Mouse (Mus musculus) midbrain, embryonic 13.5 days (tissue): ENCODE measurements at regions not wholly inside any gene's neighbourhood (a gene's known extent, or its start where the extent isn't known, plus 50 kb on each side); places are given as distances from the start of the nearest gene placed in this dataset.
"Not testable (repeated sequence)": the region's sequence is repeated elsewhere in the genome, so short reads cannot be mapped to it uniquely, and the experiment has no call there.

Source experiments
- ATAC-seq: fragments of 200-750 bp; cut with Nextera tagmentation; 2 replicates; pipeline ENCODE4 v1.8.0; 2017; ENCODE audit warnings: mild to moderate bottlenecking, moderate TSS enrichment, moderate library complexity
- H3K27ac ChIP-seq: fragments of 300-500 bp; sonication (generic); 2 replicates; pipeline ENCODE4 v1.5.1; 2015; ENCODE audit warnings: inconsistent platforms, mild to moderate bottlenecking, moderate library complexity
- H3K27me3 ChIP-seq: fragments of 300-500 bp; sonication (generic); 2 replicates; pipeline ENCODE4 v1.6.1; 2015; ENCODE audit warnings: mild to moderate bottlenecking, inconsistent platforms
- H3K36me3 ChIP-seq: fragments of 300-500 bp; sonication (generic); 2 replicates; pipeline ENCODE4 v1.6.1; 2015; ENCODE audit warnings: mild to moderate bottlenecking, inconsistent platforms
- H3K4me1 ChIP-seq: fragments of 300-500 bp; sonication (generic); replicated peaks from 2 replicates; pipeline ENCODE4 v1.6.1; 2015; ENCODE audit warnings: inconsistent platforms
- H3K4me2 ChIP-seq: fragments of 300-500 bp; sonication (generic); replicated peaks from 2 replicates; pipeline ENCODE4 v1.6.1; 2015; ENCODE audit warnings: moderate library complexity, mild to moderate bottlenecking, inconsistent platforms
- H3K4me3 ChIP-seq: fragments of 300-500 bp; sonication (generic); replicated peaks from 2 replicates; pipeline ENCODE4 v1.5.1; 2015; ENCODE audit warnings: mild to moderate bottlenecking, inconsistent platforms
- H3K9ac ChIP-seq: fragments of 300-500 bp; sonication (generic); replicated peaks from 2 replicates; pipeline ENCODE4 v1.6.1; 2015; ENCODE audit warnings: mild to moderate bottlenecking, inconsistent platforms
- H3K9me3 ChIP-seq: fragments of 300-500 bp; sonication (generic); 2 replicates; pipeline ENCODE4 v1.6.1; 2016; ENCODE audit warnings: mild to moderate bottlenecking, inconsistent platforms
- WGBS: fragments of 180-500 bp; shearing (Covaris S2); methylation state at CpG from one replicate; pipeline ENCODE4 v1.1.7; 2015; 5-methylcytosine and 5-hydroxymethylcytosine counted together

DNA sequence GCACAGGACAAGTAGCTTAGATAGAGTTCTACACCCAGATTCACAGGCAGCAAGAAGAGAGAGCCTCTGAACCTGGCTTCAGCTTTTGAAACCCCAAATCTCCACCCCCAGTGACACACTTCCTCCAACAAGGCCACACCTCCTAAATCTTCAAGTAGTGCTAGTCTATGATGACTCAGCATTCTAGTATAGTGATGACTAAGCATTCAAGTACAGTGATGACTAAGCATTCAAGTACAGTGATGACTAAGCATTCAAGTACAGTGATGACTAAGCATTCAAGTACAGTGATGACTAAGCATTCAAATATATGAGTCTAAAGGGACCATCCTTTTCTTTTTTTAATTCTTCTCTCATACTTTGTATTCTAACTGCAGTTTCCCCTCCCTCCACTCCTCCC, 225.8 kb downstream of the Diras2 start:
- not testable (repeated sequence) for H3K4me2 ChIP-seq, H3K4me3 ChIP-seq, H3K4me1 ChIP-seq, H3K27me3 ChIP-seq, H3K27ac ChIP-seq, H3K9ac ChIP-seq, H3K9me3 ChIP-seq, ATAC-seq, H3K36me3 ChIP-seq

DNA sequence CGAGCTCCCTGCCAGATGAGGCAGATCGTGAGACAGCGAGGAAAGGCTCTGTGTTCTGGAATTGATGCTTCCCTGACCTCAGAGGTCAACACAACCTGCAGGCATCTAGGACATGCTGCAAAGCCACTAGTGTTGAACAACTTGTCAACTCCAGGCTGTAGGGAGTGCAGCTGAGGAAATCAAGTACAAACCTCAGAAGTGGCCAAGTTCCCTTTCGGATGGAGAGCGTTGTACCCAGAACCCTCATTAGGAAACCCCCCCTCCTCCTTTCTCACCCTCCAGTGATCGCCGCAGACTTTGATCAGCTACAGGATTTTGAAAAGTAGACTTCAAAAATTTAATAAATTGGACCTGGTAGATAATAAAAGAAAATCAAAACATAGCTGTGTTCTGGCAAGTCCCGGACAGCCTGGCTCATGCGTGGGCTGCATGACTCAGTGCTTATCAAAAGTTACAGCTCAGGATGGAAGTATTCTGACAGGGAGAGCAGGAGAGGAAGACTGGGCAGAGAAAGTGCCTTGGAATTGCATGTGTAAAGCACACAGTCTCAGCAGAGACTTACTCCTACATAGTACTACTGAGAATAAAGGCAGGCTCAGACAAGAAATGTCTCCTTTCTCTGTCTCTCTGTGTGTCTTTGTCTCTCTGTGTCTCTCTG, 224.2 kb downstream of the Diras2 start:
- H3K4me3 ChIP-seq, result no peak overlapping the region
- H3K9me3 ChIP-seq, result no peaks in the 10 kb centered on the region
- ATAC-seq, result no peak
- WGBS, result 86% methylated on average over 9 of the region's 9 CpGs
- no peaks in the 10 kb centered on the region for H3K36me3 ChIP-seq
- no peak overlapping the region for H3K4me2 ChIP-seq
- H3K9ac ChIP-seq, result no peak overlapping the region
- H3K27ac ChIP-seq, result no peak overlapping the region
- H3K27me3 ChIP-seq, result 0 out of 2 replicates have a peak, but pooled peaks cover 8% of the 10 kb centered on the region
- H3K4me1 ChIP-seq, result 0 out of 2 replicates have a peak, but pooled peaks cover 4% of the 10 kb centered on the region

DNA sequence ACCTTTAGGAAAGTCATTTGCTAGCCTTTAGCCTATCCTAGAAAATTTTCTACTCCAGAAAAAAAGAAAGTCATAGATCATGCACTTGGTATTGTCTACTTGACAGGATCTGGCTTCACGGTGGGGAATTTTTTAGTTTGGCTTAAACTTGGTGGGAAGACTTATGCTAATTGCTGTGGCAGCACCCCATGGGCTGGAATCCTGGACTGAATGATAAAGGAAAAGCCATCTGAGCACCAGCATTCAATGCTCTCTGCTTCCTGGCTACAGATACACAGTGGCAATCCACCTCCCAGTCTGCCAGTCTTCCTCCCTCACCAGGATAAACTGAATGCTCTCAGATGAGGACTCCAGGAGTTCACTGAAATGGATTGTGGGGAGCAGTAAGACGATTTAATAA, 220.1 kb downstream of the Diras2 start:
- Histone ChIP-seq H3K4me2 (no peak overlapping the region), H3K27ac (no peak overlapping the region), H3K4me3 (no peak overlapping the region), H3K36me3 (no peaks in the 10 kb centered on the region), H3K4me1 (0 out of 2 replicates have a peak, but pooled peaks cover 4% of the 10 kb centered on the region), H3K9ac (no peak overlapping the region), H3K27me3 (0 out of 2 replicates have a peak, but pooled peaks cover 8% of the 10 kb centered on the region), H3K9me3 (no peaks in the 10 kb centered on the region)
- 17% methylated on average over 2 of the region's 2 CpGs for WGBS
- ATAC-seq, result no peak

DNA sequence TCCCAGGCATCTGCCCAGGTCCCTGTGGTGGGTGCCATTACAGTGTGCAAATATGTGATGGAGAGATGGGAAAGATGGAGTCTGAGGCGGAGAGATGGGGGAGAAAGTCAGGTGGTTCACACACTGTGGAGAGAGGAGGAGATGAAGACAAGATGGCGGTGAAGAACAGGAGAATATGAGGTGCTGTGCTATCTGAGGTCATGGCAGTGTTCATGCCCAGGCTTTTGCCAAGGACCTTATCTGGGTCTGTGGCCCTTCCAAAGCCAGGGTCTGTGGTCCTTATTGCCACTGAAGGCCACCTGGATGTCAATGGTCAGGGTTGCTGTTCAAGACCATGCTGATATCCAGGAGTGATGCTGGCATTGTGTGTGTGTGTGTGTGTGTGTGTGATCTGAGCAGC, 212.8 kb downstream of the Diras2 start:
- 87% methylated on average over 2 of the region's 2 CpGs for WGBS
- no peak for ATAC-seq

DNA sequence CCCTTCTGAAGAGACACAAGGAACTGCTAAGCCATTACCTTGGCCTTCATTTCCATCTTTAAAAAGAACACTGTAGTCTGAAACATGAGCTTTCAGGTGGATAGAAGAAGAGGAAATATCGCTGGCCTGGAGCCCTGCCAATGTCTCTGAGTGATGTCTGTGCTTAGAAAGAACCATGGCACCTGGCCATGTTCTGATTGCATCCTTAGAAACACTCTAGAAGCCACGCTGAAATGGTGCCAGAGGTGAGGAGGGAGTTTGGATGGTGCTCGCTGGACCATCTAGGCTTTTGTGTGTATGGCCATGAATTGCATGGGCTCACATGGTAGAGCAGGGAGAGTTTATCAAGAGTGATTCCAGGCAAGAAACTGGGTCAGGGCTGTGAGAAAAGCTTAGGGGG, 207.4 kb downstream of the Diras2 start:
- no peak overlapping the region for H3K27ac ChIP-seq
- ATAC-seq, result no peak
- WGBS, result 77% methylated on average over 3 of the region's 3 CpGs

More for the DNA sequence above, 212.8 kb downstream of the Diras2 start:
- Histone ChIP-seq H3K4me1 (no peaks in the 10 kb centered on the region), H3K9ac (no peak overlapping the region), H3K27ac (no peak overlapping the region), H3K36me3 (no peaks in the 10 kb centered on the region), H3K27me3 (no peaks in the 10 kb centered on the region), H3K9me3 (no peaks in the 10 kb centered on the region), H3K4me3 (no peak overlapping the region), H3K4me2 (no peak overlapping the region)

DNA sequence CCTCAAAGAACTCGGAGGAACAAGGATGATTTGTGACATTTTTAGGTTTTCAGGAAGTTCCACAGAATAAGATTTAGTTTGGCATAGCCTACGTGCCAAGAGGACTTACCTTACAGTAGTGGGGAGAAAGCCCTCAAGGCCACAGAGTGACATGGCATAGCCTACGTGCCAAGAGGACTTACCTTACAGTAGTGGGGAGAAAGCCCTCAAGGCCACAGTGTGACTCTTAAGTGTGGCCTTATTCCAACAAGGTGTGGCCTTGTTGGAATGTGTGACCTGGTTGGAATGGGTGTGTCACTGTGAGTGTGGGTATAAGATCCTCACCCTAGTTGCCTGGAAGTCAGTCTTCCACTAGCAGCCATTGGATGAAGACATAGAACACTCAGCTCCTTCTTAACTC, 206.7 kb downstream of the Diras2 start:
- not testable (repeated sequence) for H3K9ac ChIP-seq, H3K9me3 ChIP-seq, H3K4me3 ChIP-seq, ATAC-seq, H3K4me1 ChIP-seq, H3K4me2 ChIP-seq, H3K36me3 ChIP-seq, H3K27me3 ChIP-seq, H3K27ac ChIP-seq
- 85% methylated on average over 3 of the region's 3 CpGs for WGBS

More for the DNA sequence above, 207.4 kb downstream of the Diras2 start:
- Histone ChIP-seq H3K9ac (no peak overlapping the region), H3K4me3 (no peak overlapping the region), H3K36me3 (no peaks in the 10 kb centered on the region), H3K9me3 (no peaks in the 10 kb centered on the region), H3K4me2 (no peak overlapping the region), H3K27me3 (no peaks in the 10 kb centered on the region), H3K4me1 (no peaks in the 10 kb centered on the region)

DNA sequence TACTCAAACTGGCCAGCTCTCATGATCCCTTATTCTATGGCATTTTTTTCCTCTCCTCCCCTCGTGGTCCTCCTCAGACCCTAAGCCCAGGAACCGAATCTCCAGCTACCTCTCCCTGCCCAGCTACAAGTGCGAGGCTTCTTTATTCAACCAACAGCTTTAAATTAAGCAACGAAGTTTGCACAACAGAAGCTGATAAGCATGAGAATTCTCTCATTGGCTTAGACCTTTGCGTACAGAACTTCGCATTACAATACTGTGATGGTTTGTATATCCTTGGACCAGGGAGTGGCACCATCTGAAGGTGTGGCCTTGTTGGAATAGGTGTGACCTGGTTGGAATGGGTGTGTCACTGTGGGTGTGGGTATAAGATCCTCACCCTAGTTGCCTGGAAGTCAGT, 205.4 kb downstream of the Diras2 start:
- not testable (repeated sequence) for H3K9ac ChIP-seq, H3K9me3 ChIP-seq, H3K36me3 ChIP-seq, ATAC-seq, H3K27ac ChIP-seq, H3K27me3 ChIP-seq, H3K4me1 ChIP-seq, H3K4me2 ChIP-seq, H3K4me3 ChIP-seq
- WGBS, result 81% methylated on average over 6 of the region's 6 CpGs

DNA sequence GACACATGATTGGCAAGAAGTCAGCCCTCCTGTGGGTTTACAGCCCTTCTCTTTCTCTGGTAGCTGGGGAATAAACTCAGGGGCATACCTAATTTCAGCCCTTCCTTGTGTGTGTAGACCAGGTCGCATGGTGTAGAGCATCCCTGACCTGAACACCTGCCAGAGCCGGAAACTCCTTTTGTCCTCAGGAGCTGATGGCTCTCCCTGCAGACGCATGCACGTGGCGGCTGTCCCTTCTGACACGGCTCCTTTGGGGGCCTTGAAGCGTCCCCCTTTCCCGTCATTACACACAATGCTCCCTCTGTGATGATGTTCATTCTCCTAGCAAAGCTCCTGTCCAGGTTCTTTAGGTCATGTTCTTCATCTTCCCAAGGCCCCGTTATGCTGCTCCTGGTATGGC, 203.3 kb downstream of the Diras2 start:
- no peaks in the 10 kb centered on the region for H3K36me3 ChIP-seq
- no peak for ATAC-seq
- 85% methylated on average over 9 of the region's 9 CpGs for whole genome bisulfite sequencing
- no peaks in the 10 kb centered on the region for H3K9me3 ChIP-seq
- H3K27ac ChIP-seq, result no peak overlapping the region
- H3K4me3 ChIP-seq, result no peak overlapping the region
- H3K9ac ChIP-seq, result no peak overlapping the region
- no peaks in the 10 kb centered on the region for H3K27me3 ChIP-seq
- no peak overlapping the region for H3K4me2 ChIP-seq
- no peaks in the 10 kb centered on the region for H3K4me1 ChIP-seq

DNA sequence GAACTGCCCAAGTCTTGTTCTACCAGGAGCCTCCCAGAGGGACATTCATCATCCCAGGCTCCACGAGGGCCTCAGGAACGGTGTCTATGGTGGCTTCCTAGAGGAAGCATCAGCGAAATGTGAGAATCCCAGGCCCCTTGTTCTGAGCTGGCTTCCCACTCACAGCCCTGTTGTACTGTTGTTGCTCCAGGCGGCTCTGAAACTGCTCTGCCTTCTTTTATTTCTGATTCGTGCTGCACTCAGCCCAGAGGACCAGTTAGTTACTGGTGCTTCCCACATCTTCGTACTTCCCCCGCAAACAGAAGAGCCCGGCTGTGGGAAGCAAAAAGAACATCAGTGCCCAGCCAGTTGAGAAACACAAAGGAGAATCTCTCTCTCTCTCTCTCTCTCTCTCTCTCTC, 202.3 kb downstream of the Diras2 start:
- H3K27me3 ChIP-seq, result no peaks in the 10 kb centered on the region
- no peak overlapping the region for H3K4me2 ChIP-seq
- no peak overlapping the region for H3K4me3 ChIP-seq
- H3K4me1 ChIP-seq, result no peaks in the 10 kb centered on the region
- no peak for ATAC-seq
- WGBS, result 66% methylated on average over 8 of the region's 8 CpGs
- no peaks in the 10 kb centered on the region for H3K36me3 ChIP-seq
- no peak overlapping the region for H3K27ac ChIP-seq
- H3K9me3 ChIP-seq, result no peaks in the 10 kb centered on the region
- H3K9ac ChIP-seq, result no peak overlapping the region

DNA sequence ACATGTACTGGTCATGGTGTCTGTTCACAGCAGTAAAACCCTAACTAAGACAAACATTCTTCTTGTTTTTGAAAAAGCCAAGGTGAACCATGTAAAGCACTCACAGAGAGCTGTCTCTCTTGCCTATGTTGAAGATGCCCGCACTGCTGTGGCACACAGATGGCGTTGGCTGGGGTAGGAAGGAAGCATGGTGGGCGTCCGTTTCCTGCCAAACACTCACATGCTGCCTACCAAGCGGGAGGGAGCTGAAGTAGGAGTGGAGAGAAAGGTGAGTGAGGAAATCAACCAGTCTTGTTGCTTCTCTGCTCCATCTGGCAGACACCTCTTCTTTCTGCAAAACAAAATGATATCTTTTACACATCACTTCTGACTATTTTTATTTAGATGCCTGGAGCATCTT, 200.0 kb downstream of the Diras2 start:
- no peaks in the 10 kb centered on the region for H3K36me3 ChIP-seq
- H3K9ac ChIP-seq, result no peak overlapping the region
- ATAC-seq, result no peak
- no peak overlapping the region for H3K27ac ChIP-seq
- H3K4me3 ChIP-seq, result no peak overlapping the region
- 92% methylated on average over 5 of the region's 5 CpGs for WGBS
- no peaks in the 10 kb centered on the region for H3K27me3 ChIP-seq
- H3K4me2 ChIP-seq, result no peak overlapping the region
- H3K4me1 ChIP-seq, result no peaks in the 10 kb centered on the region
- no peaks in the 10 kb centered on the region for H3K9me3 ChIP-seq

DNA sequence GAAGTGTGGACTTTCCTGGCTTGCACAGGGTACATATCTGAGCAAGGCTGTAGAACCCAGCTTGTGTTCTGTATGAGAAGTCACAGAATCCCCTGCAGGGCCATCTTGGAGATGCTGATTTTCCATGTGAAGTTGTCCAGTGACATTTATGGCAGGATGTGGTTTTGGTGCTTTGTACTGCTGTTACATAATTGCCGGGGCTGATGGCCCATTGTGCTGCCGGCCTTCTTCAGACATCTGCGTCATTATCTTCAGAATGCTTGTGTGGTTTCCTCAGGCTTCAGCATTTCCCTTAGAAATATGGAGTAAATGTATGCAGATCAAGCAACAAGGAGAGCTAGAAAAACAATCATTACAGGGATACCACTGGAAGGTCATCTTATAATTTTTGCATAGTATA, 196.1 kb downstream of the Diras2 start:
- H3K36me3 ChIP-seq, result no peaks in the 10 kb centered on the region
- no peak for ATAC-seq
- H3K4me2 ChIP-seq, result no peak overlapping the region
- peaks cover 8% of the 10 kb centered on the region for H3K4me1 ChIP-seq
- H3K27me3 ChIP-seq, result no peaks in the 10 kb centered on the region
- no peak overlapping the region for H3K27ac ChIP-seq
- H3K9me3 ChIP-seq, result no peaks in the 10 kb centered on the region
- 85% methylated on average over 3 of the region's 3 CpGs for WGBS
- no peak overlapping the region for H3K9ac ChIP-seq
- no peak overlapping the region for H3K4me3 ChIP-seq

DNA sequence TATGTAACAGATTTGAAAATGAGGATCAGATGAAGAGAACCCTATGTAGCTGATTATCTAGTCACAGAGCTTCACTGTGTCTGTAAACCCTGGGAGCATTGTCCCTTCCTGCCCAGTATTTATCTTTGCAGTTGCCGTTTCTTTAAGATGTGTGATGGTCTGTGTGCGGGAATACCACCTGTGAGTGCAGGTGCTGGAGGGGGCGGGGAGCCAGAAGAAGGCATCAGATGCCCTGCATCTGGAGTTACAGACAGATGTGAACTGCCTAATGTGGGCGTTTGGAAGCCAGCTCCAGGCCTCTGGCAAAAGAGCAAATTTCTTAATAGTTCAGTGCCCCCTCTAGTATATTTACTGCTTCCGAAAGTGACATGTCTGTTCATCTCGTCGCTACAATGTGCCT, 193.1 kb downstream of the Diras2 start:
- no peak for ATAC-seq
- Histone ChIP-seq H3K4me3 (no peak overlapping the region), H3K4me1 (peaks cover 8% of the 10 kb centered on the region), H3K9me3 (no peaks in the 10 kb centered on the region), H3K27ac (no peak overlapping the region), H3K36me3 (no peaks in the 10 kb centered on the region), H3K9ac (no peak overlapping the region), H3K4me2 (no peak overlapping the region), H3K27me3 (0 out of 2 replicates have a peak, but pooled peaks cover 3% of the 10 kb centered on the region)
- WGBS, result 82% methylated on average over 7 of the region's 7 CpGs

DNA sequence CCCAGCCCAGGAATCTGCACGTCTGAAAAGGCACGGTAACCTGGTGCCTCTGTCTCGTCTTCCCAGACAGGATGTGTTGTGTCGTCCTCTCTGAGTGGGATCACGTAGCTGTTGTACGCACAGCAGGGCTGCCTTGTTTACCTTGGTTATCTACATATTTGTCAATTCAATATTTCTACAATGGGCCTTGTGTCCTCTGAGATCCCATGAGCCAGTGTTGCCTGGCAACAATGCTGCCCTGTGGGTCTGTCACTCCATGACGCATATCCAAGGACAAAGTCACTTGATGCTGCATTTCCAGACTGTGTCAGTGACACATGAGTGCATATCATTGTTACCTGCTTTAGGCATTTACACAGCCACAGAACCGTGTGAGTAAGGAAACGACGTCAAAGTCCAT, 191.9 kb downstream of the Diras2 start:
- Histone ChIP-seq H3K9ac (no peak overlapping the region), H3K4me2 (no peak overlapping the region), H3K27ac (no peak overlapping the region), H3K4me1 (peaks cover 8% of the 10 kb centered on the region), H3K4me3 (no peak overlapping the region), H3K9me3 (no peaks in the 10 kb centered on the region), H3K36me3 (no peaks in the 10 kb centered on the region), H3K27me3 (0 out of 2 replicates have a peak, but pooled peaks cover 3% of the 10 kb centered on the region)
- 40% methylated on average over 10 of the region's 10 CpGs for WGBS
- ATAC-seq, result peak; percentile 66
